Mouse (Mus musculus): ENCODE results near the gene Tomm34. TPM values are rescaled to one million over a fixed set of nuclear protein-coding genes. Genes with fewer than 3 reads are reported as not detected.

Gene Tomm34
- polyA plus RNA-seq, 1 experiment from 2014 or later: 52.5 TPM

DNA sequence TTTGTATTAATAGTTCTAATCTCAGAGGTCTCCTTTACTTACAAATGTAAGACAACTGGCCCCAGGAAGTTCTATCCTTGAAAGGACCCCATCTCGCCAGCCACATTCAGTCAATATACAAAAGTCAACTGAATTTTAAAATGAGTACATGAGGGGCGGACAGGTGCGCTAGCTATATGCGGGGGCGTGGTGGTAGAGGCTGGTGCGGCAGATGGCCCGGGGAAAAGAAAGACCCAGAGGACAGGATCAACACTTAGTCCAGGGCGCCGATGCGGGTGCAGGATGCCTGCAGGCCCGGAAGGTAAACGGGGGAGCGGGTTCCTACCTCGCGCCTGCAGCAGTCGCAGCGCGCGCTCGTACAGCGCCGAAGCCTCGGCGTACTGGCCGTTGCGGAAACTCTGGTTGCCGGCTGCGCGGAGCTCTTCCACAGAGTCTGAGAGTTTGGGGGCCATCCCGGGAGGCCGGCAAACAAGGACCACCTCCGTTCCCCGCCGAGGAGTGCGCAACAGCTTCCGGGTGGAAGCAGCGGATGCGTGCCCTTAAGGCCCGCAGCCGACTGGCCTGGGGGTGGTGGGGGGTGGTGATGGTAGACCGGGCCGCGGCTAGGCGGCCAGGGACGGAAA lies 716 bp downstream of the Tomm34 start, which contains the start of gene Stk4:
TSS of gene Stk4 (plus strand) at position 181 of the 623 bp plus-strand sequence.
- WGBS: 1% methylated on average over 45 of the region's 45 CpGs
- ATAC-seq: peak; percentile 43; the same call in 1 of the 2 replicates

DNA sequence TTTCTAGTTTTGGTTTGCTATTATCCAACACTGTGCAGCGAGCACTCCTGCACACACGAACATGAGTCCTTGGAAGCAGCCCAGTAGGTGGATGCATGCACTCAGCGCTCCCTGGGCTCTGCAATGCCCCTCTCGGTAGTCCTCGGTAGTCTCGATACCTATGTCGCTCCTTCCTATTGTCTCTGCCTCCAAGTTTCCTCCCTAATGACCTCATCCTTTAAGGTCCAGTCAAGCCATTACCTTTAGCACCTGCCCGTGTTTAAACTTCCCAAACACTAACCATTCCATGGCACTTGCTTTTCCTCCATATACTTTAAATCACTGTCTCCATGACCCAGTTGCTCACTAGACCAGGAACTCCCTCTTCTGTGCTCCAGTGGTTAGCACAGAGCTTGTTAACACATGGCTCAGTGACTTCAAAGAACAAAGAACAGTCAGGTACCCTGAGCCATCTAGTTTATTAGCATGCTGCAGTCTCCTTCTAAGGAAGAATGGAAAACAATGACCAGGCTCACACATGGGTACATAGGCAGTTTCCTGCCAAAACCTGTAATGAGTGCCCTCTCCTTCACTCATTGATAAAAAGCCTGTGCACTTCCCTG lies 11.2 kb downstream of the Tomm34 start:
- H3K4me3 ChIP-seq (ENCODE audit: low read length): no peak overlapping the region
- no peaks in the 10 kb centered on the region for H3K27me3 ChIP-seq (replicated peaks; ENCODE audit: control insufficient read depth, insufficient read depth, low read length)
- no peak for ATAC-seq
- H3K9me3 ChIP-seq (ENCODE audit: control insufficient read depth, low read length): no peaks in the 10 kb centered on the region
- no peak overlapping the region for H3K27ac ChIP-seq (ENCODE audit: low read depth, low read length)
- H3K4me1 ChIP-seq (ENCODE audit: control insufficient read depth, insufficient read depth, low read depth, low read length): no peaks in the 10 kb centered on the region
- WGBS: 95% methylated on average over 8 of the region's 8 CpGs
- no peak overlapping the region for H3K4me2 ChIP-seq (ENCODE audit: low read length)
- no peak overlapping the region for H3K9ac ChIP-seq (ENCODE audit: low read depth, low read length)
- H3K36me3 ChIP-seq (ENCODE audit: control insufficient read depth, insufficient read depth, low read length): peaks cover 41% of the 10 kb centered on the region

More for the DNA sequence above, 716 bp downstream of the Tomm34 start, which contains the start of gene Stk4:
- peaks cover 2% of the 10 kb centered on the region; the same call in 1 of the 2 replicates for H3K36me3 ChIP-seq (ENCODE audit: control insufficient read depth, insufficient read depth, low read length)
- peak within 1 kb of the TSS; percentile 60 for H3K4me2 ChIP-seq (ENCODE audit: low read length)
- peak within 1 kb of the TSS; percentile 95 for H3K4me3 ChIP-seq (ENCODE audit: low read length)
- no peaks in the 10 kb centered on the region for H3K27me3 ChIP-seq (replicated peaks; ENCODE audit: control insufficient read depth, insufficient read depth, low read length)
- H3K9ac ChIP-seq (ENCODE audit: low read depth, low read length): peak within 1 kb of the TSS; percentile 94
- H3K9me3 ChIP-seq (ENCODE audit: control insufficient read depth, low read length): no peaks in the 10 kb centered on the region
- peaks cover 17% of the 10 kb centered on the region for H3K4me1 ChIP-seq (ENCODE audit: control insufficient read depth, insufficient read depth, low read depth, low read length)
- H3K27ac ChIP-seq (ENCODE audit: low read depth, low read length): peak within 1 kb of the TSS; percentile 84

DNA sequence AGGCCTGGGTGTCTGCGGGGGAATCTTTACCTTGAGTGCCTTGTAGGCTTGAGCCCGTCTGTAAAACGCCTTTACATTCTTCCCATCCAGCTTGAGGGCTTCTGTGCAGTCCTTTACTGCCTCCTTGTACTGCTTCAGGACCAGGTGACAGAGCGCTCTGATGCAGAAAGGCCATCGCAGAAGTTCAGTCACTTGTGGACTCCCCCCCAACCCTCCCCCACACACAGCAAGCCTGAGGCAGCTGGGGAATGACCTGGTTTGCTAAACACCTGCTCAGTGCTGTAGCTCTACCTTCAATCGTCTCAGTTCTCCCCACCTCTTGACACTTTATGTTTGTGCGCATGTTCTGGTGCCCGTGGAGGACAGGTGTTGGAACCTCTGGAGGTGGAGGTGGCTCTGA lies 16.3 kb downstream of the Tomm34 start:
- no peak overlapping the region for H3K27ac ChIP-seq (ENCODE audit: low read depth, low read length)
- 95% methylated on average over 8 of the region's 8 CpGs for WGBS
- no peak for ATAC-seq
- H3K27me3 ChIP-seq (replicated peaks; ENCODE audit: control insufficient read depth, insufficient read depth, low read length): no peaks in the 10 kb centered on the region
- no peak overlapping the region for H3K9ac ChIP-seq (ENCODE audit: low read depth, low read length)
- no peak overlapping the region for H3K4me3 ChIP-seq (ENCODE audit: low read length)
- no peaks in the 10 kb centered on the region for H3K4me1 ChIP-seq (ENCODE audit: control insufficient read depth, insufficient read depth, low read depth, low read length)
- no peak overlapping the region for H3K4me2 ChIP-seq (ENCODE audit: low read length)
- no peaks in the 10 kb centered on the region for H3K9me3 ChIP-seq (ENCODE audit: control insufficient read depth, low read length)
- H3K36me3 ChIP-seq (ENCODE audit: control insufficient read depth, insufficient read depth, low read length): peaks cover 36% of the 10 kb centered on the region

DNA sequence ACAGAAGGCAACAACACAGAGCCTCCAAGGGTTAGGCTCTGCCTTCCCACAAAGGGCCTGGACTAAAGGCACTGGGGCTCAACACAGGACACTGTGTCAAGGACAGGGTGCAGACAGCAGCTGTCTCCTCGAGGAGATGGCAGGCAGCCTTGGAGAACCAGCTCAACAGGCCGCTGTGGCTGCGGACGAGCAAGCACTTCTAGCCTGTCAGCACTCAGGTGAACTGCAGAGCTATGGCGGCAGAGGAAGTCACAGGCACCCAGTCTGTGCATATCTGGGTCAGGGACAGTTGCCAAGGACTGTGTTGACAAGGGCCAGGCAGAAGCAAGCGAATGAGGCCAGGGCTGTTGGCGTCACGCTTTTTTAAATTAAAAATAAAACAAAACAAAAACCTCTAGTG lies 17.2 kb downstream of the Tomm34 start:
- H3K9ac ChIP-seq (ENCODE audit: low read depth, low read length): no peak overlapping the region
- whole genome bisulfite sequencing: 88% methylated on average over 8 of the region's 8 CpGs
- H3K4me2 ChIP-seq (ENCODE audit: low read length): no peak overlapping the region
- H3K4me3 ChIP-seq (ENCODE audit: low read length): no peak overlapping the region
- peaks cover 29% of the 10 kb centered on the region for H3K36me3 ChIP-seq (ENCODE audit: control insufficient read depth, insufficient read depth, low read length)
- no peak for ATAC-seq
- H3K27ac ChIP-seq (ENCODE audit: low read depth, low read length): no peak overlapping the region
- H3K4me1 ChIP-seq (ENCODE audit: control insufficient read depth, insufficient read depth, low read depth, low read length): no peaks in the 10 kb centered on the region
- no peaks in the 10 kb centered on the region for H3K9me3 ChIP-seq (ENCODE audit: control insufficient read depth, low read length)
- no peaks in the 10 kb centered on the region for H3K27me3 ChIP-seq (replicated peaks; ENCODE audit: control insufficient read depth, insufficient read depth, low read length)

DNA sequence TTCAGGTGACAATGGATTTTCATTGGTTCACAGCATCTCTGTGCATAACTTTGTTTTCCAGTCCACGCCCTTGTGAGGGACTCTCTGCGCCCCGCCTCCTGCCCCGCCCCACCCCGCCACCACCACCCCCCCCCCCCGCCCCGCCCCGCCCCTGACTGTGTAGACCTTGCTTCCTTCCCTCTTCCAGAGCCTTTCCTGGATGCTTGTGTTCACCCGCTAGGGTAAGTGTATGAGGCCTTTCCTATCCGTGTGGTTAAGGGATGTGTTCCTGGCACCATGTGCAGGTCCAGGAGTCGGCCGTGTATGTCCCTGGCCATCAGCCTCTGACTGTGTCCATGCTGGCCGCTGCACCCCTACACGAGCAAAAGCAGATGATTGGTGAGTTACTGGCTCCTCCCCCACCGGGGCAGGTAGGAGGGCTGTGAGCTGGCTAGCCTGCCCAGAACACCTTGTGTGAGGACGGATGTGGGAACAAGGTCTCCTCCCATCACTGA lies 23.7 kb downstream of the Tomm34 start:
- Histone ChIP-seq H3K27me3 (replicated peaks; ENCODE audit: control insufficient read depth, insufficient read depth, low read length) (no peaks in the 10 kb centered on the region), H3K27ac (ENCODE audit: low read depth, low read length) (no peak overlapping the region), H3K9me3 (ENCODE audit: control insufficient read depth, low read length) (no peaks in the 10 kb centered on the region), H3K4me2 (ENCODE audit: low read length) (peak overlapping the region; percentile 55), H3K4me3 (ENCODE audit: low read length) (peak overlapping the region; percentile 33), H3K9ac (ENCODE audit: low read depth, low read length) (peak overlapping the region; percentile 53), H3K36me3 (ENCODE audit: control insufficient read depth, insufficient read depth, low read length) (peaks cover 3% of the 10 kb centered on the region; the same call in 1 of the 2 replicates), H3K4me1 (ENCODE audit: control insufficient read depth, insufficient read depth, low read depth, low read length) (no peaks in the 10 kb centered on the region)
- peak; percentile 87 for ATAC-seq
- 6% methylated on average over 9 of the region's 16 CpGs for WGBS

DNA sequence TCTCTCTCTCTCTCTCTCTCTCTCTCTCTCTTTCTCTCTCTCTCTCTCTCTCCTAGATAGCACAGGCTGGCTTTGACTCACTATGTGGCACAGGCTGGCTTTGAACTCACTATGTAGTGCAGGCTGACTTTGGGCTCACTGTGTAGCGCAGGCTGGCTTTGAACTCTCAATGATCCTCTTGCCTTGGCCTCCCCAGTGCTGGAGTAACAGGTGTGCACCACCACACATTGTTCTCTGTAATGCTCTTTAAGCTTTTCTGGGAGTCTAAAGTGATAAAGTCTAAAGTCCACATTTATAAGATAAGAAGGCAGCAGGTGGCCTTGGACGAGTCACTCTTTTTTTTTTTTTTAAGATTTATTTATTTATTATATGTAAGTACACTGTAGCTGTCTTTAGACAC lies 29.4 kb downstream of the Tomm34 start:
- Histone ChIP-seq H3K27me3 (replicated peaks; ENCODE audit: control insufficient read depth, insufficient read depth, low read length) (no peaks in the 10 kb centered on the region), H3K36me3 (ENCODE audit: control insufficient read depth, insufficient read depth, low read length) (no peaks in the 10 kb centered on the region), H3K9ac (ENCODE audit: low read depth, low read length) (no peak overlapping the region), H3K9me3 (ENCODE audit: control insufficient read depth, low read length) (no peaks in the 10 kb centered on the region), H3K4me2 (ENCODE audit: low read length) (no peak overlapping the region), H3K4me3 (ENCODE audit: low read length) (no peak overlapping the region), H3K27ac (ENCODE audit: low read depth, low read length) (no peak overlapping the region), H3K4me1 (ENCODE audit: control insufficient read depth, insufficient read depth, low read depth, low read length) (no peaks in the 10 kb centered on the region)
- 85% methylated on average over 2 of the region's 2 CpGs for WGBS
- ATAC-seq: no peak

DNA sequence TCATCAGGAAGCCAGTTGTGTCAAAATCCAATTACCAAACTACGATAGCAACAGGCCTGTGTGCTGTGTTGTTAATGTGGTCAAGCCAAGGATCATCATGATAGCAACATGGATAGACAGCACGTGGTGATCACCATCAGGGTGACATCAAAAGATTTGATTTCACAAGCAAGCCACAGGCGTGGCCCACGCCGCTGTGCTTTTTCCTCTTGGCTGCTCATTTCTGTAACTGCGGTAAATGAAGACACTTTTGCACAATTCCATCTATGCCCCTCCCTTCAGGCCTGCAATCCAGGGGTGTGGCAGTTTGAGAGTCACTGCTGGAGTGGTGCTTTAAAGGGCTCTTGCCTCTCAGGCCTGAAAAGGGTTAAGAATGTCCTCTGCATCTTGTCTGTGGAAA lies 30.0 kb downstream of the Tomm34 start:
- no peak for ATAC-seq
- no peaks in the 10 kb centered on the region for H3K4me1 ChIP-seq (ENCODE audit: control insufficient read depth, insufficient read depth, low read depth, low read length)
- H3K27me3 ChIP-seq (replicated peaks; ENCODE audit: control insufficient read depth, insufficient read depth, low read length): no peaks in the 10 kb centered on the region
- no peaks in the 10 kb centered on the region for H3K36me3 ChIP-seq (ENCODE audit: control insufficient read depth, insufficient read depth, low read length)
- H3K9ac ChIP-seq (ENCODE audit: low read depth, low read length): no peak overlapping the region
- H3K4me3 ChIP-seq (ENCODE audit: low read length): no peak overlapping the region
- H3K27ac ChIP-seq (ENCODE audit: low read depth, low read length): no peak overlapping the region
- H3K4me2 ChIP-seq (ENCODE audit: low read length): no peak overlapping the region
- H3K9me3 ChIP-seq (ENCODE audit: control insufficient read depth, low read length): no peaks in the 10 kb centered on the region
- 88% methylated on average over 6 of the region's 6 CpGs for WGBS

DNA sequence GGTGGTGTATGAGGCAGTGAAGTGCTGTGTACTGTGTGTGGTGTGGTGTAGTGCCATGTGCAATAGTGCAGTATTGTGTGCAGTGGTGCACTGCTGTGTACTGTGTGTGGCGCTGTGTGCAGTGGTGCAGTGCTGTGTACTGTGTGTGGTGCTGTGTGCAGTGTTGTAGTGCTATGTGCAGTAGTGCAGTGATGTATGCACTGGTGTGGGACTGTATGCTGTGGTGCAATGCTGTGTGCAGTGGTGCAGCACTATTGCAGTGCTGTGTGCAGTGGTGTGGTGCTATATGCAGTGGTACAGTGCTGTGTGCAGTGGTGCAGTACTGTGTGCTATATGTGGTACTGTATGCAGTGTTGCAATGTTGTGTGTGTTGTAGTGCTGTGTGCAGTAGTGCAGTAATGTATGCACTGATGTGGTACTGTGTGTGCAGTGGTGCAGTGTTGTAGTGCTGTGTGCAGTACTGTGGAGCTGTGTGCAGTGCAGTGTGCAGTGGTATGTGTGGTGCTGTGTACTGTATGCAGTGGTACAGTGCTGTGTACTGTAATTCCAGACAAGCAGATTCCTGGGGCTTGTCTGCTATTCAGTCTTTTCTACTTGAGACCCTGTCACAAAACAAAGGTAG lies 32.5 kb downstream of the Tomm34 start:
- ATAC-seq: no peak
- H3K27me3 ChIP-seq (replicated peaks; ENCODE audit: control insufficient read depth, insufficient read depth, low read length): no peaks in the 10 kb centered on the region
- WGBS: 93% methylated on average over 1 of the region's 1 CpGs
- H3K27ac ChIP-seq (ENCODE audit: low read depth, low read length): no peak overlapping the region
- H3K4me3 ChIP-seq (ENCODE audit: low read length): no peak overlapping the region
- H3K36me3 ChIP-seq (ENCODE audit: control insufficient read depth, insufficient read depth, low read length): no peaks in the 10 kb centered on the region
- no peaks in the 10 kb centered on the region for H3K9me3 ChIP-seq (ENCODE audit: control insufficient read depth, low read length)
- no peaks in the 10 kb centered on the region for H3K4me1 ChIP-seq (ENCODE audit: control insufficient read depth, insufficient read depth, low read depth, low read length)
- H3K4me2 ChIP-seq (ENCODE audit: low read length): no peak overlapping the region
- no peak overlapping the region for H3K9ac ChIP-seq (ENCODE audit: low read depth, low read length)

DNA sequence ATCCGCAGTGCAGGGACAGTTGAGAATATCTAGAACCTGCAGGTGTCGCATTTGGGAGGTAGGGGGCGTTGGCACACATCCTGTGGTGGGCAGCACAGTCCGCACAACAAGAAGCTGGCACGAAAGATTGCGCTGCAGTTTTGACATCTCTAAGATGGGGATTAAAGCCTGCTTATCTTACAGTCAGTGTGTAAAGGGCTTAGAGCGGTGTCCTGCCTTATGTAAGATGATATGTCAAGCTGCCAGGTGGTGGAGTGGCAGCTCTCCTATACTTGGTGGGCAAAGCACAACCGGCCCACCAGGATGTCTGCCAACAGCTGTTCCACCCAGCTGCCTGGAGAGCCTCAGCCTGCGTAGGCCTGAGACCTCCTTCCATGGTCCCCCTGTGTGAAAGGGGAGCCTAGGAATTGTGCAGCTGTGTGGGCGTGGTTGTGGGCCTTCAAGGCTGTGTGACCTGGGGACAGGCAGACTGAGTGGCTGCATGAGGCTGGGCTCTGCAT lies 34.4 kb downstream of the Tomm34 start:
- no peaks in the 10 kb centered on the region for H3K36me3 ChIP-seq (ENCODE audit: control insufficient read depth, insufficient read depth, low read length)

More for the DNA sequence above, 34.4 kb downstream of the Tomm34 start:
- H3K27ac ChIP-seq (ENCODE audit: low read depth, low read length): no peak overlapping the region
- no peak overlapping the region for H3K4me2 ChIP-seq (ENCODE audit: low read length)
- H3K4me1 ChIP-seq (ENCODE audit: control insufficient read depth, insufficient read depth, low read depth, low read length): no peaks in the 10 kb centered on the region
- H3K27me3 ChIP-seq (replicated peaks; ENCODE audit: control insufficient read depth, insufficient read depth, low read length): no peaks in the 10 kb centered on the region
- H3K9me3 ChIP-seq (ENCODE audit: control insufficient read depth, low read length): no peaks in the 10 kb centered on the region
- 54% methylated on average over 10 of the region's 10 CpGs for WGBS
- H3K4me3 ChIP-seq (ENCODE audit: low read length): no peak overlapping the region
- ATAC-seq: peak; percentile 45; the same call in 1 of the 2 replicates
- H3K9ac ChIP-seq (ENCODE audit: low read depth, low read length): no peak overlapping the region

Data from hindbrain, embryonic 16.5 days (tissue).